Mouse (Mus musculus) ES-E14 (cell line): ENCODE measurements around the gene Slc35e3.

Source experiments
- MAFK ChIP-seq: IDR thresholded peaks from 2 replicates; pipeline ENCODE4 v1.6.1; 2014; ENCODE audit warnings: mild to moderate bottlenecking, low read depth, low read length, inconsistent platforms; ENCODE audit not compliant: insufficient read depth
- ZC3H11A ChIP-seq: IDR thresholded peaks from 2 replicates; pipeline ENCODE4 v1.6.1; 2012; ENCODE audit warnings: low read depth, mild to moderate bottlenecking, inconsistent platforms, low read length, borderline replicate concordance

DNA sequence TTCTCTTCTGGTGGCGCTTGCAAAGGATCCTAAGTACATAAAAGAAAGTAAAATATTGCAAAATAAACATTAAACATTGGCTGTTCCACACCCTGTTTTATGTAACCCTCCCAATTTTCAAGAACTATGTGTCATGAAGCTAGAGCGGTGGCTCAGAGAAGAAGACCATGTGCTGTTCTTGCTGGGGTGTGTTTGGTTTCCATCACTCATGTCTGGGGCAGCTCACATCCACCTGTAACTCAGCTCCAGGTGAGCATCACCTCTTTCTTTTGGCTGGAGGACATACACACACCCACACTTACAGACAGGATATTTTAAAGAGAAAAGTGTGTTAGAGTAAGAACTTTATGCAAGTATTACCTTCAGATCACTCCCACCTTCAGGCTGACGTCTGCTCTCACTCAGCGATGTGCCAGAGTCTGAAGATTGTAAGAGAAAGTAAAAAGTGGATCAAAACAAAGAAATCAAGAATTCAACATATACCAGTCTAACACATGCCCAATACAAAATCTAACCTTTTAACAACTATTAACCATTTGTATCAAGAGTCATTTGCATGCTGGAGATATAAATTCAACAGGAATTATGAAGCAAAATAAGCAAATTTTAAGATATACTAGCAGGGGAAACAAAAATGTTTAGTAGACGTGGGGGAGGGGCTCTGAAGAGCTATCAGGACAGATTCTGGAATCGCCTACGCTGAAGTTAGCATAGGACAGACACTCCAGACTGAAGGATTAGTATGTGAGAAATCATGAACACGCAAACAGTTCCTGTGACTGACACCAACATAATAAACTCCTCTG lies 49.9 kb downstream of the Slc35e3 start:
- TF ChIP-seq MAFK, result no peak
- no peak for TF ChIP-seq ZC3H11A
